ENCODE assay signal across 8 mouse cellular contexts in genomic region chr17:15526304-15526703, GRCm38 (mm10). TPM values are rescaled to one million over a fixed set of nuclear protein-coding genes. Genes with fewer than 3 reads are reported as not detected.
A peak's percentile ranks its signal among the peaks of the same experiment; 100 is the strongest.
DNase-seq lines count a peak whose midpoint lies in the region; ATAC-seq and TF ChIP-seq lines count a peak whose summit lies in the region.

No protein-coding gene starts in this region.

- no peak for ATAC-seq in limb, embryonic 11.5 days (ENCODE audit: insufficient number of reproducible peaks, low FRiP score, low TSS enrichment, low read depth)

- peaks cover 3% of the 10 kb centered on the region for H3K4me1 ChIP-seq in cerebellum, adult 2 months (ENCODE audit: control insufficient read depth, insufficient read depth, low read length)
- peaks cover 8% of the 10 kb centered on the region for H3K4me1 ChIP-seq in spleen, adult 2 months (ENCODE audit: control insufficient read depth, insufficient read depth, insufficient read length)
- 0 out of 2 replicates have a peak, but pooled peaks cover 2% of the 10 kb centered on the region for H3K4me1 ChIP-seq in limb, embryonic 11.5 days (ENCODE audit: control insufficient read depth, insufficient read depth, low read length)
- peaks cover 2% of the 10 kb centered on the region for H3K4me1 ChIP-seq in olfactory bulb, adult 2 months (ENCODE audit: control insufficient read depth, insufficient read depth, low read length)

- H3K9me3 ChIP-seq in limb, embryonic 11.5 days (ENCODE audit: control insufficient read depth, low read length): no peaks in the 10 kb centered on the region

- no peak overlapping the region for H3K27ac ChIP-seq in cerebellum, adult 2 months (ENCODE audit: insufficient read depth, low read length)
- no peak overlapping the region for H3K27ac ChIP-seq in spleen, adult 2 months (ENCODE audit: insufficient read depth, low read length)
- H3K27ac ChIP-seq in limb, embryonic 11.5 days (replicated peaks; ENCODE audit: low read depth, low read length): no peak overlapping the region
- H3K27ac ChIP-seq in olfactory bulb, adult 2 months (ENCODE audit: insufficient read depth, low read depth, low read length): no peak overlapping the region

- H3K36me3 ChIP-seq in spleen, adult 2 months (ENCODE audit: control insufficient read depth, insufficient read depth, low read length): peaks cover 21% of the 10 kb centered on the region
- H3K36me3 ChIP-seq in limb, embryonic 11.5 days (ENCODE audit: control insufficient read depth, insufficient read depth, low read length): peaks cover 10% of the 10 kb centered on the region

- peak overlapping the region; percentile 70 for H3K4me2 ChIP-seq in limb, embryonic 11.5 days (ENCODE audit: low read depth, severe bottlenecking)

- WGBS in cerebellum, adult 2 months: 9% methylated on average over 10 of the region's 10 CpGs
- WGBS in spleen, adult 2 months: 20% methylated on average over 10 of the region's 10 CpGs
- WGBS in limb, embryonic 11.5 days: 15% methylated on average over 10 of the region's 10 CpGs
- 10% methylated on average over 10 of the region's 10 CpGs for WGBS in olfactory bulb, adult 2 months

- no peaks in the 10 kb centered on the region for H3K27me3 ChIP-seq in cerebellum, adult 2 months (ENCODE audit: control insufficient read depth, insufficient read depth, low read length)
- no peaks in the 10 kb centered on the region for H3K27me3 ChIP-seq in spleen, adult 2 months (ENCODE audit: control insufficient read depth, insufficient read depth, low read length)
- H3K27me3 ChIP-seq in limb, embryonic 11.5 days (ENCODE audit: control insufficient read depth, insufficient read depth, low read length): no peaks in the 10 kb centered on the region

- TF ChIP-seq CTCF in cerebellum, adult 2 months (IDR thresholded peaks at IDR 0.05; ENCODE audit: borderline replicate concordance, insufficient read depth, low read depth, low read length): no peak
- TF ChIP-seq CTCF in spleen, adult 2 months (IDR thresholded peaks at IDR 0.05; ENCODE audit: extremely low read depth, insufficient read depth, insufficient read length, insufficient replicate concordance): no peak
- no peak for TF ChIP-seq CTCF in olfactory bulb, adult 2 months (IDR thresholded peaks at IDR 0.05; ENCODE audit: insufficient read depth, low read depth, low read length)

- DNase-seq in cerebellum, adult 2 months: peak; percentile 9 to 19
- no peak for DNase-seq in cerebellum, adult 8-10 months
- DNase-seq in spleen, adult 2 months (ENCODE audit: low read depth in 1 of 2, low spot score in 2 of 2): no peak
- no peak for DNase-seq in spleen, postnatal 36 days (ENCODE audit: low spot score in 2 of 2)
- DNase-seq in limb, embryonic 11.5 days (ENCODE audit: low spot score): no peak
- no peak for DNase-seq in frontal cortex, postnatal 36 days (ENCODE audit: low spot score in 2 of 2)
- no peak for DNase-seq in right cerebral cortex, postnatal 14 days

- H3K4me3 ChIP-seq in cerebellum, adult 2 months (replicated peaks; ENCODE audit: insufficient read depth, low read depth, low read length): peak overlapping the region; percentile 68
- peak overlapping the region; percentile 73 for H3K4me3 ChIP-seq in spleen, adult 2 months (ENCODE audit: extremely low read depth, insufficient read depth, insufficient read length)
- H3K4me3 ChIP-seq in limb, embryonic 11.5 days (ENCODE audit: low read depth, low read length): peak overlapping the region; percentile 71
- peak overlapping the region; percentile 15 for H3K4me3 ChIP-seq in olfactory bulb, adult 2 months (ENCODE audit: insufficient read depth, low read depth, low read length)

- peak overlapping the region; percentile 65 for H3K9ac ChIP-seq in limb, embryonic 11.5 days (ENCODE audit: low read length)

- TF ChIP-seq POLR2A in cerebellum, adult 2 months (IDR thresholded peaks at IDR 0.05; ENCODE audit: borderline replicate concordance, insufficient read depth, low read length): no peak
- no peak for TF ChIP-seq POLR2A in spleen, adult 2 months (IDR thresholded peaks at IDR 0.05; ENCODE audit: low read depth, low read length)
- TF ChIP-seq POLR2A in olfactory bulb, adult 2 months (IDR thresholded peaks at IDR 0.05; ENCODE audit: insufficient read depth, low read depth, low read length): no peak

RNA-seq across cellular contexts. Expression of gene Pdcd2, which starts 0.8 kb away (rescaled TPM):
- polyA plus RNA-seq in cerebellum, adult 2 months (2012; rRNA removed): 26.3 and 28.1 TPM in 2 replicates
- polyA plus RNA-seq in spleen, adult 2 months (2012; rRNA removed): 21.7 and 40.1 TPM in 2 replicates
- polyA plus RNA-seq in limb, embryonic 11.5 days (2014; fragmentation: Nextera tagmentation; extraction: Ambion mirVana): 48.8 and 53.8 TPM in 2 replicates
- not detected in 2 replicates for polyA plus RNA-seq in olfactory bulb, adult 2 months (2012; ENCODE audit: insufficient read depth, insufficient read length, low replicate concordance, missing spikeins)

RNA-seq across cellular contexts. Expression of gene Tbp, which starts 26.6 kb away (rescaled TPM):
- polyA plus RNA-seq in cerebellum, adult 2 months (2012; rRNA removed): 58.2 and 68.7 TPM in 2 replicates
- polyA plus RNA-seq in spleen, adult 2 months (2012; rRNA removed): 37.5 and 43.3 TPM in 2 replicates
- polyA plus RNA-seq in limb, embryonic 11.5 days (2014; fragmentation: Nextera tagmentation; extraction: Ambion mirVana): 70.3 and 71.6 TPM in 2 replicates
- polyA plus RNA-seq in olfactory bulb, adult 2 months (2012; ENCODE audit: insufficient read depth, insufficient read length, low replicate concordance, missing spikeins): 474 TPM in 1 of 2 replicates, not detected in the other

RNA-seq across cellular contexts. Expression of gene Psmb1, which starts 26.8 kb away (rescaled TPM):
- polyA plus RNA-seq in cerebellum, adult 2 months (2012; rRNA removed): 157 and 162 TPM in 2 replicates
- polyA plus RNA-seq in spleen, adult 2 months (2012; rRNA removed): 38.3 and 63.0 TPM in 2 replicates
- 271 and 286 TPM in 2 replicates for polyA plus RNA-seq in limb, embryonic 11.5 days (2014; fragmentation: Nextera tagmentation; extraction: Ambion mirVana)
- polyA plus RNA-seq in olfactory bulb, adult 2 months (2012; ENCODE audit: insufficient read depth, insufficient read length, low replicate concordance, missing spikeins): not detected in 2 replicates

RNA-seq across cellular contexts. Expression of gene Prdm9, which starts 37.9 kb away (rescaled TPM):
- polyA plus RNA-seq in cerebellum, adult 2 months (2012; rRNA removed): 4.3 and 4.8 TPM in 2 replicates
- 2.3 and 2.4 TPM in 2 replicates for polyA plus RNA-seq in spleen, adult 2 months (2012; rRNA removed)
- 0.65 and 1.4 TPM in 2 replicates for polyA plus RNA-seq in limb, embryonic 11.5 days (2014; fragmentation: Nextera tagmentation; extraction: Ambion mirVana)
- polyA plus RNA-seq in olfactory bulb, adult 2 months (2012; ENCODE audit: insufficient read depth, insufficient read length, low replicate concordance, missing spikeins): not detected in 2 replicates

Comparison
In these comparisons a context has a peak if more than half of its experiments do, and no peak if none do; other contexts are left out.
1. DNase-seq: peak in cerebellum, adult 2 months (2 of 2); none in cerebellum, adult 8-10 months (single experiment), spleen, adult 2 months (0 of 2), spleen, postnatal 36 days (0 of 2), limb, embryonic 11.5 days (single experiment), frontal cortex, postnatal 36 days (0 of 2) and right cerebral cortex, postnatal 14 days (single experiment).
2. H3K4me3 ChIP-seq: peak in every context shown above with its lines; median percentile 73 in spleen, adult 2 months; 71 in limb, embryonic 11.5 days; 68 in cerebellum, adult 2 months; 15 in olfactory bulb, adult 2 months.
3. RNA of gene Pdcd2, which starts 0.8 kb away (polyA plus RNA-seq): 48.8 to 53.8 TPM in limb, embryonic 11.5 days, 26.3 to 28.1 TPM in cerebellum, adult 2 months and 21.7 to 40.1 TPM in spleen, adult 2 months; not detected in olfactory bulb, adult 2 months; every median in the first group is over 10 times any median in the second.